ENCODE assay signal across 1 mouse cellular context in genomic region chr3:89396654-89397005, GRCm38 (mm10).
TF ChIP-seq lines count a peak whose summit lies in the region.

No protein-coding gene starts in this region.

TF ChIP-seq in CH12.LX, 34 proteins besides CTCF, POLR2A, EP300 and RAD21:
- 0 out of 2 replicates have a peak, but pooled peaks have one; percentile 4 for TF ChIP-seq JUND (conservative IDR thresholded peaks at IDR 0.05; ENCODE audit: low read depth, low read length)
- no peak for TF ChIP-seq ELF1 (IDR thresholded peaks at IDR 0.05; ENCODE audit: low read depth, low read length)
- 0 out of 2 replicates have a peak, but pooled peaks have one; percentile 5 for TF ChIP-seq NRF1 (IDR thresholded peaks at IDR 0.05; ENCODE audit: low read depth, low read length)
- TF ChIP-seq TBP (conservative IDR thresholded peaks at IDR 0.05; ENCODE audit: low read depth, low read length): 0 out of 2 replicates have a peak, but pooled peaks have one; percentile 59
- no peak for TF ChIP-seq ZC3H11A (IDR thresholded peaks at IDR 0.05; ENCODE audit: low read depth, low read length)
- 0 out of 2 replicates have a peak, but pooled peaks have one; percentile 11 for TF ChIP-seq IRF4 (IDR thresholded peaks at IDR 0.05; ENCODE audit: low read depth, low read length)
- TF ChIP-seq MYC (IDR thresholded peaks at IDR 0.05; ENCODE audit: low read depth, low read length): peak; percentile 45; the same call in 1 of the 2 replicates
- 0 out of 2 replicates have a peak, but pooled peaks have one; percentile 20 for TF ChIP-seq MXI1 (IDR thresholded peaks at IDR 0.05; ENCODE audit: low read depth, low read length)
